In the genomic region with DNA sequence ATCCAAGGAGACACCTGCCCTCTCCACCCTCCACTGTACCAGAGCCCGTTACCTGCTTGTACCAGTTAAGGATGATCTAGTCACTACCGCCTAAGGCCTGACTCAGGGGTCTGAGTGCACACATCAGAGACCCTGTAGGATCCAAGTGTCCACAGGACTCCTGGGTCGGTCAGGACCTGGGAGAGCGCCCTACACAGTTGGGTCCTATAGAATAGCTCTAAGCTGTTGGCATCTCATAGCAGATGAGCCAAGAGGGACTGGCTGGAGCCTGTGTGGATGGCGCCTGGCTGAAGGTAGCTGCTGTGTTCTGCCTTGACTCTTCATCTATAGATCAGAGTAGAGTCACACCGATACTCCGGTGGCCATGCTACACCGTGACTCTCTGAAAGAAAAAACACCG, we compare ENCODE assay signal across 13 mouse cellular contexts. TPM values are rescaled to one million over a fixed set of nuclear protein-coding genes. Genes with fewer than 3 reads are reported as not detected.
DNase-seq lines count a peak whose midpoint lies in the region; ATAC-seq lines count a peak whose summit lies in the region.
"Had no signal": no experiment of that assay in that cellular context is flagged by ENCODE, and none has a peak within 500 bp of the region (broad histone marks: within the 10 kb centered on the region; RNA-seq: fewer than 3 reads in every experiment).

No protein-coding gene starts in this region.

- H3K36me3 ChIP-seq in intestine, embryonic 14.5 days (ENCODE audit: control insufficient read depth, insufficient read depth, low read length), result no peaks in the 10 kb centered on the region
- H3K36me3 ChIP-seq in intestine, embryonic 16.5 days (ENCODE audit: control insufficient read depth, insufficient read depth, low read length), result no peaks in the 10 kb centered on the region
- no peaks in the 10 kb centered on the region for H3K36me3 ChIP-seq in neural tube, embryonic 12.5 days
- H3K36me3 ChIP-seq in limb, embryonic 15.5 days, result no peaks in the 10 kb centered on the region

- ATAC-seq in intestine, embryonic 14.5 days (replicated peaks; ENCODE audit: low FRiP score, low TSS enrichment, low read depth), result no peak
- ATAC-seq in intestine, embryonic 16.5 days, result no peak
- peak; percentile 26; the same call in 1 of the 2 replicates for ATAC-seq in neural tube, embryonic 12.5 days (ENCODE audit: low FRiP score, low read depth)
- ATAC-seq in limb, embryonic 15.5 days (ENCODE audit: insufficient number of reproducible peaks, low FRiP score, low TSS enrichment, low read depth), result 0 out of 2 replicates have a peak, but pooled peaks have one; percentile 14
- no peak for ATAC-seq in erythroid progenitor cell, adult 5-6 weeks (replicated peaks; ENCODE audit: low FRiP score, poor library complexity, severe bottlenecking)
- ATAC-seq: lung, postnatal 0 days had no signal

- H3K4me2 ChIP-seq in intestine, embryonic 14.5 days (ENCODE audit: low read length), result no peak overlapping the region
- H3K4me2 ChIP-seq in intestine, embryonic 16.5 days (ENCODE audit: low read depth, low read length), result no peak overlapping the region
- no peak overlapping the region for H3K4me2 ChIP-seq in neural tube, embryonic 12.5 days (replicated peaks)
- no peak overlapping the region for H3K4me2 ChIP-seq in limb, embryonic 15.5 days

- no peak overlapping the region for H3K4me3 ChIP-seq in intestine, embryonic 14.5 days (ENCODE audit: low read depth, low read length)
- no peak overlapping the region for H3K4me3 ChIP-seq in intestine, embryonic 16.5 days (ENCODE audit: low read length)
- H3K4me3 ChIP-seq in neural tube, embryonic 12.5 days, result no peak overlapping the region
- no peak overlapping the region for H3K4me3 ChIP-seq in limb, embryonic 15.5 days

- H3K27me3 ChIP-seq in intestine, embryonic 14.5 days (replicated peaks; ENCODE audit: control insufficient read depth, insufficient read depth, low read length), result no peaks in the 10 kb centered on the region
- H3K27me3 ChIP-seq in intestine, embryonic 16.5 days (replicated peaks; ENCODE audit: control insufficient read depth, insufficient read depth, low read length), result no peaks in the 10 kb centered on the region
- no peaks in the 10 kb centered on the region for H3K27me3 ChIP-seq in neural tube, embryonic 12.5 days (replicated peaks)
- H3K27me3 ChIP-seq in limb, embryonic 15.5 days, result no peaks in the 10 kb centered on the region

- 75% methylated on average over 9 of the region's 9 CpGs for WGBS in intestine, embryonic 14.5 days
- WGBS in intestine, embryonic 16.5 days, result 80% methylated on average over 9 of the region's 9 CpGs
- 75% methylated on average over 9 of the region's 9 CpGs for WGBS in neural tube, embryonic 12.5 days
- WGBS in limb, embryonic 15.5 days, result 79% methylated on average over 9 of the region's 9 CpGs

- H3K9me3 ChIP-seq in intestine, embryonic 14.5 days (ENCODE audit: control insufficient read depth, low read length), result no peaks in the 10 kb centered on the region
- H3K9me3 ChIP-seq in intestine, embryonic 16.5 days (ENCODE audit: control insufficient read depth, low read length), result no peaks in the 10 kb centered on the region
- H3K9me3 ChIP-seq in neural tube, embryonic 12.5 days, result no peaks in the 10 kb centered on the region
- no peaks in the 10 kb centered on the region for H3K9me3 ChIP-seq in limb, embryonic 15.5 days

- no peak overlapping the region for H3K27ac ChIP-seq in intestine, embryonic 14.5 days (ENCODE audit: low read depth)
- H3K27ac ChIP-seq in intestine, embryonic 16.5 days (ENCODE audit: low read length), result no peak overlapping the region
- H3K27ac ChIP-seq in neural tube, embryonic 12.5 days, result no peak overlapping the region
- no peak overlapping the region for H3K27ac ChIP-seq in limb, embryonic 15.5 days

- no peaks in the 10 kb centered on the region for H3K4me1 ChIP-seq in intestine, embryonic 14.5 days (replicated peaks; ENCODE audit: control insufficient read depth, insufficient read depth, low read length)
- H3K4me1 ChIP-seq in intestine, embryonic 16.5 days (ENCODE audit: control insufficient read depth, insufficient read depth, low read length), result no peaks in the 10 kb centered on the region
- peaks cover 38% of the 10 kb centered on the region for H3K4me1 ChIP-seq in neural tube, embryonic 12.5 days
- peaks cover 4% of the 10 kb centered on the region; the same call in 1 of the 2 replicates for H3K4me1 ChIP-seq in limb, embryonic 15.5 days

- H3K9ac ChIP-seq in intestine, embryonic 14.5 days (ENCODE audit: low read length), result no peak overlapping the region
- H3K9ac ChIP-seq in intestine, embryonic 16.5 days (ENCODE audit: low read depth, low read length), result no peak overlapping the region
- no peak overlapping the region for H3K9ac ChIP-seq in neural tube, embryonic 12.5 days
- H3K9ac ChIP-seq in limb, embryonic 15.5 days, result no peak overlapping the region
- H3K9ac ChIP-seq: forebrain, postnatal 0 days had no signal

- peak; percentile 59 for DNase-seq in intestine, embryonic 14.5 days (ENCODE audit: low spot score)
- DNase-seq in neural tube, embryonic 10.5 days (ENCODE audit: extremely low spot score, low spot score), result no peak
- DNase-seq in embryo, embryonic 10 days (ENCODE audit: low spot score), result peak; percentile 65
- DNase-seq in urinary bladder, postnatal 36 days (ENCODE audit: low spot score in 2 of 2), result no peak
- DNase-seq: adrenal gland, adult 2 months; forebrain, postnatal 0 days; kidney, adult 18-20 months; right cerebral cortex, postnatal 25 days had no signal

RNA-seq across cellular contexts. Expression of a gene that starts 14.9 kb away (rescaled TPM):
- not detected in 2 replicates for polyA plus RNA-seq in intestine, embryonic 14.5 days (2014; fragmentation: Nextera tagmentation; extraction: Ambion mirVana)
- polyA plus RNA-seq in intestine, embryonic 16.5 days (2015; fragmentation: Nextera tagmentation; extraction: Ambion mirVana), result 0.06 and 0.10 TPM in 2 replicates
- polyA plus RNA-seq in neural tube, embryonic 12.5 days (2016; fragmentation: Nextera tagmentation; extraction: Ambion mirVana), result 1.1 and 1.5 TPM in 2 replicates
- 0.46 and 0.52 TPM in 2 replicates for polyA plus RNA-seq in limb, embryonic 15.5 days (2015; fragmentation: Nextera tagmentation; extraction: Ambion mirVana)
- not detected in 2 replicates for total RNA-seq in erythroid progenitor cell, adult 5-6 weeks (2015; ENCODE audit: low replicate concordance)
- not detected in 2 replicates for total RNA-seq in erythroid progenitor cell, adult 5-6 weeks (2017; ENCODE audit: low replicate concordance)
- total RNA-seq: adrenal gland, adult 2 months had no signal
- polyA plus RNA-seq: lung, postnatal 0 days had no signal

Comparison
In these comparisons a context has a peak if more than half of its experiments do, and no peak if none do; other contexts are left out.
1. ATAC-seq: peak in neural tube, embryonic 12.5 days (single experiment) and limb, embryonic 15.5 days (single experiment); none in intestine, embryonic 14.5 days (single experiment), intestine, embryonic 16.5 days (single experiment) and erythroid progenitor cell, adult 5-6 weeks (single experiment).
2. DNase-seq: peak in intestine, embryonic 14.5 days (single experiment) and embryo, embryonic 10 days (single experiment); none in neural tube, embryonic 10.5 days (single experiment) and urinary bladder, postnatal 36 days (0 of 2).